Mouse (Mus musculus) liver, postnatal 0 days (tissue): Measurements from ENCODE around the gene Cdk17.

ENCODE experiments used
- CTCF ChIP-seq: sonication (generic); IDR thresholded peaks from 2 replicates; pipeline ENCODE4 v1.5.1; 2016; ENCODE audit warnings: antibody characterized with exemption, low read depth
- EP300 ChIP-seq: IDR thresholded peaks from 2 replicates; pipeline ENCODE4 v1.6.1; 2016; ENCODE audit warnings: antibody characterized with exemption, low read depth, mild to moderate bottlenecking

DNA sequence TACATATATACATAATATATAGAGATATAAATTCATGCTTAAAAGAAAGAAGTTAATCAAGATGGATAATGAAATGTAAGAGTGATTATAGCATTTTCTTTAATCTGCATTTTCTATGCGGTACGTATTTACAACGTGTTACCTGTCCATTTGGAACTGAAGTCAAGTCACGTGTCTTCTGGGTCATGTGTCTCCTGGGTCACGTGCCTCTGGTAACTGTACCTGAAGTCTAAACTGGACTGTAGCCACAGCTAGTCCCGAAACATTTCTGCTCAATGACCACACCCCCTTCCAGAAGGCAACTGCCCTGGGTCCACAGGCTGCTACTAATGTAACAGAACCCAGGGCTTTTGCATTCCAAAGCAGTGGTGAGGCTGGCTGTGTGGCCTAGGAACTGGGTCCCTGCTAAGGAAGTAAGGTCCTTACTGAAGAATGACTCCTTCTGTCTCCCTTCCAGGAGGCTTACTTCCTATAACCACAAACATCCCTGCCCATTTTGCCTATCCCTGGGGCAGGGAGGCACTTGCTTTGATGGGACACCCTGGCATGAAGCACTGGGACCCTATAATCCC lies 110.3 kb downstream of the Cdk17 start:
- no peak for TF ChIP-seq EP300
- TF ChIP-seq CTCF: no peak
